Mouse (Mus musculus): Measurements from ENCODE around the gene Map3k20. TPM values are rescaled to one million over a fixed set of nuclear protein-coding genes. Genes with fewer than 3 reads are reported as not detected.

Gene Map3k20
- polyA plus RNA-seq, 2 experiments, result 5.6 to 7.5 TPM

DNA sequence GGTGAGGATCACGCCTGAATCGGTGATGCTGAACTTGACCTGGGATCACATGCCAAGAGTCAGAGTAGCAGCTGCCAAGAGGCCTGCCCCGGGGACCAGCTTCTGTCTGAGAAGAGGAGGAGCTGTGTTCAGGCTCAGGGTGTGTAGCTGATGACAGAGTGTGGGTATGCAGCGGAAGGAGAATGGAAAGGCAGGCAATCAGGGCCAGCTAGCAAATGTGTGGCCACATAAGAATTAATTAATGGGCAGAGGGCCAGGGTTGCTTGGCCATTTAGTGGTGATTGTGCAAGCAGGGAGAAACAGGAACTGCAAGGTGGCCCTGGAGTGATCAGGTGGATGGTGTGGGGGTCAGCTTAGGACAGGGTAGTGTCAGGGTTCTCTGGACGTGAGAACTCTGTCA lies 23.5 kb downstream of the Map3k20 start:
- Histone ChIP-seq H3K27me3 (ENCODE audit: control insufficient read depth, insufficient read depth, low read length) (no peaks in the 10 kb centered on the region), H3K9ac (replicated peaks) (no peak overlapping the region), H3K36me3 (replicated peaks; ENCODE audit: control insufficient read depth, insufficient read depth, low read depth) (no peaks in the 10 kb centered on the region), H3K27ac (no peak overlapping the region), H3K4me2 (ENCODE audit: low read depth) (no peak overlapping the region), H3K4me3 (ENCODE audit: insufficient read depth in 1 of 2, low read depth in 2 of 2, low read length in 2 of 2) (no peak overlapping the region), H3K4me1 (replicated peaks; ENCODE audit: control insufficient read depth in 2 of 2, insufficient read depth in 2 of 2, low read length in 1 of 2) (peaks cover 0 to 5% of the 10 kb centered on the region in 2 experiments; a peak in 2 of 4 replicates), H3K9me3 (ENCODE audit: control insufficient read depth, low read length) (no peaks in the 10 kb centered on the region)
- no peak for TF ChIP-seq EP300 (IDR thresholded peaks at IDR 0.05; ENCODE audit: low read depth)
- TF ChIP-seq CTCF (IDR thresholded peaks at IDR 0.05; ENCODE audit: low read depth), result no peak
- DNase-seq (ENCODE audit: low read depth in 3 of 3, low spot score in 3 of 3) (no peak), ATAC-seq (ENCODE audit: insufficient read depth) (no peak)
- 84% methylated on average over 5 of the region's 5 CpGs for WGBS (ENCODE audit: insufficient replicate concordance)

DNA sequence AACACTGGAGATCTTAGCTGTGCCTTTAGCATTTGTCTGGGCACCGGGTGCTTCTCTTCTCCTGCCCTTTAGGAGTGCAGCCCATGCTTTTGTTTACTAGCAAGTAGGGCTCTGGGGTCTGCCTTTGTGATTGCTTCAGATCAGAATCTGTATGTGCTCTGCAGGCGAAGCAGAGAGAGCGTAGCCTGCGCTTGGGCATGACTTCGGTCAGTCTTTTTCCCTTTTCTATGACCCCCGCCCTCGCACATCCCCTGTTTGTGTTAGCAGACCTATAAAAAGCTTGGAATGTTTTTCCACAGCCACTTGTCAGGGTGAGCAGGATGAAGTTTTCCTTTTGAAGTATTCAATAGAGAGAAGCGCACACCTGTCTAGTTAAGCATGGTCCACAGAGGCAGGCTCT lies 26.0 kb downstream of the Map3k20 start:
- Histone ChIP-seq H3K4me1 (replicated peaks; ENCODE audit: control insufficient read depth in 2 of 2, insufficient read depth in 2 of 2, low read length in 1 of 2) (peaks cover 0 to 6% of the 10 kb centered on the region in 2 experiments; a peak in 2 of 4 replicates), H3K9me3 (ENCODE audit: control insufficient read depth, low read length) (no peaks in the 10 kb centered on the region), H3K36me3 (replicated peaks; ENCODE audit: control insufficient read depth, insufficient read depth, low read depth) (no peaks in the 10 kb centered on the region), H3K27ac (no peak overlapping the region), H3K27me3 (ENCODE audit: control insufficient read depth, insufficient read depth, low read length) (no peaks in the 10 kb centered on the region), H3K4me3 (ENCODE audit: insufficient read depth in 1 of 2, low read depth in 2 of 2, low read length in 2 of 2) (no peak overlapping the region), H3K4me2 (ENCODE audit: low read depth) (no peak overlapping the region), H3K9ac (replicated peaks) (no peak overlapping the region)
- no peak for ATAC-seq (ENCODE audit: insufficient read depth)
- DNase-seq (ENCODE audit: low read depth in 3 of 3, low spot score in 3 of 3), result no peak
- WGBS (ENCODE audit: insufficient replicate concordance), result 71% methylated on average over 8 of the region's 8 CpGs
- TF ChIP-seq CTCF (IDR thresholded peaks at IDR 0.05; ENCODE audit: low read depth) (no peak), EP300 (IDR thresholded peaks at IDR 0.05; ENCODE audit: low read depth) (no peak)

DNA sequence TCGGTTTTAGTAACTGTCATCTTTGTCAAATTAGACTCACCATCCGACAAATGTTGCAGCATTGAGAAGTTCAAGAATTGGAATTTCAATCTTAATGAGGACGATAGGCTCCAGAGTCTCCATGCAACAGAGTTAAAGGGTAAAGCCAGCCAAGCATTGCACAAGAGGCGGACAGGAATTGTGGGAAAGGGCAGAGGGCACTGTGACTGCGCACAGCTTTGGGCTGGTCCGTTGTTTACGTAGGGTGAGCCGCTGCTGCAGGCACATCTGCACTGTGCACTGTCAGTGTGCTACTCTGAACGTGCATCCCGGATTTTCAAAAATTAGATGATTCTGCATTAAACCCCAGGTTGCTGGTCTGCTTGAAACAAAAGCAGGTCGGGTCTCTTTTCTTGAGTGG lies 27.9 kb downstream of the Map3k20 start:
- WGBS (ENCODE audit: insufficient replicate concordance), result 72% methylated on average over 11 of the region's 11 CpGs
- ATAC-seq (ENCODE audit: insufficient read depth) (peak; percentile 65), DNase-seq (ENCODE audit: low read depth in 3 of 3, low spot score in 3 of 3) (peak in 2 of 3 experiments; percentile 10 to 24)
- Histone ChIP-seq H3K4me3 (ENCODE audit: insufficient read depth in 1 of 2, low read depth in 2 of 2, low read length in 2 of 2) (no peak overlapping the region), H3K27ac (no peak overlapping the region), H3K9me3 (ENCODE audit: control insufficient read depth, low read length) (no peaks in the 10 kb centered on the region), H3K4me2 (ENCODE audit: low read depth) (peak overlapping the region; percentile 28; the same call in 1 of the 2 replicates), H3K36me3 (replicated peaks; ENCODE audit: control insufficient read depth, insufficient read depth, low read depth) (no peaks in the 10 kb centered on the region), H3K9ac (replicated peaks) (no peak overlapping the region), H3K4me1 (replicated peaks; ENCODE audit: control insufficient read depth in 2 of 2, insufficient read depth in 2 of 2, low read length in 1 of 2) (peaks cover 0 to 9% of the 10 kb centered on the region in 2 experiments; a peak in 2 of 4 replicates), H3K27me3 (ENCODE audit: control insufficient read depth, insufficient read depth, low read length) (no peaks in the 10 kb centered on the region)
- no peak for TF ChIP-seq EP300 (IDR thresholded peaks at IDR 0.05; ENCODE audit: low read depth)

DNA sequence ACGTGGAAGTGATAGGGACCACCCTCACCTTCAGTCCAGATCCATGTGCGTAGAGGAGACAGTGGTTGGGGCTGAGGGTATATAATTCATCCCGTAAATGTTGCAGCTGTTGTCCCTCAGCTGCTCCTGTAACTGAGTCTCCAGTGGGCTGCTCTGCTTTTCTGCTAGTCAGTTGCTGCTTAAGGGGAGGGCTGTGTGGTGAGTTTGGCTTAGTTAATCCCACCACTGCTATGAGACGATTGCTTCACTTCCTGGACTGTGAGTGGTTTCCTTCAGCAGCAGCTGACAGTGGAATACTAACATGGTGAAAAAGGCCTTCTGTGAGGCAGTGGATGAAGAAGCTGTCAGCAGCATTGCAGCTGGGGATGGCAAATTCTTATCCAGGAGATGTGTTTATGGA lies 33.0 kb downstream of the Map3k20 start:
- H3K27me3 ChIP-seq (ENCODE audit: control insufficient read depth, insufficient read depth, low read length), result no peaks in the 10 kb centered on the region
- H3K4me2 ChIP-seq (ENCODE audit: low read depth), result no peak overlapping the region
- no peaks in the 10 kb centered on the region for H3K9me3 ChIP-seq (ENCODE audit: control insufficient read depth, low read length)
- no peaks in the 10 kb centered on the region for H3K36me3 ChIP-seq (replicated peaks; ENCODE audit: control insufficient read depth, insufficient read depth, low read depth)
- TF ChIP-seq EP300 (IDR thresholded peaks at IDR 0.05; ENCODE audit: low read depth) (no peak), CTCF (IDR thresholded peaks at IDR 0.05; ENCODE audit: low read depth) (no peak)
- ATAC-seq (ENCODE audit: insufficient read depth), result no peak
- DNase-seq (ENCODE audit: low read depth in 3 of 3, low spot score in 3 of 3), result no peak
- no peak overlapping the region for H3K9ac ChIP-seq (replicated peaks)
- H3K4me3 ChIP-seq (ENCODE audit: insufficient read depth in 1 of 2, low read depth in 2 of 2, low read length in 2 of 2), result no peak overlapping the region
- H3K4me1 ChIP-seq (replicated peaks; ENCODE audit: control insufficient read depth in 2 of 2, insufficient read depth in 2 of 2, low read length in 1 of 2), result peaks cover 0 to 12% of the 10 kb centered on the region in 2 experiments; a peak in 2 of 4 replicates
- no peak overlapping the region for H3K27ac ChIP-seq
- 33% methylated on average over 4 of the region's 4 CpGs for WGBS (ENCODE audit: insufficient replicate concordance)

DNA sequence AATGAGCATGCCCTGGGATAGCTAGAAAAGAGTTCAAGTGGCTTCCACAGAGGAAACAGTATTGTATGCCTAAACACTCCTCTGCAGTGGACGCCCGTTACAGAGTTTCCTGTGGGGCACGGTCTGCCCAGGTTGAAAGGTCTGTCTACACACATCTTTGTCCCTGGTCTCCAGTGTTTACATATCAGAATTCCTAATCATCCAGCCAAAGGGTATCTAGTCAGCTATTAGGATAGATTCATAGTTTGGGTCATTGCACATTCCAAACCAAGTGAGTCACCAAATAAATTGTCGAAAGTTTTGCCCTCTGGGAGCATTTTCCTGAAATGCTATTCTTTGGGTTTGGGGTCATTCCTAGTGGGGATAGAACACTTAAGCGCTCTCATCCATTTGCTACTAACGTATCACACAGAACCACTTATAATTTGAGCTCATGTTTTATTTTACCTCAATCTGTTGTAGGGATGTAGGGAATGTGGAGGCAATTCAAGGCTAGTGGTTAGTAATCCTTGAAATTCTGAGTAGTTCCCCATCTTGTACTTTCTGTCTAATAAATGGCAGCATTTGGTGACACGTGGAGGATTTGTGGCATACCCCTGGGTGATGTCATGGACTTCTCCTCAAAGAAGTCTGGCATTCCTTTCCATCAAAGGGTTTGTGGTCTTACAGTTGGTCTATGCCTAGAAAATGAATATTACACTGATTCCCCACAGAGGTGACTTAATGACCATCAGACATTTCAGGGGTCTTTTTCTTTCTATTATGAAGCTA lies 33.8 kb downstream of the Map3k20 start:
- no peak for ATAC-seq (ENCODE audit: insufficient read depth)

More for the DNA sequence above, 33.8 kb downstream of the Map3k20 start:
- no peak overlapping the region for H3K4me2 ChIP-seq (ENCODE audit: low read depth)
- no peak for TF ChIP-seq CTCF (IDR thresholded peaks at IDR 0.05; ENCODE audit: low read depth)
- no peak for TF ChIP-seq EP300 (IDR thresholded peaks at IDR 0.05; ENCODE audit: low read depth)
- H3K9me3 ChIP-seq (ENCODE audit: control insufficient read depth, low read length), result no peaks in the 10 kb centered on the region
- no peak overlapping the region for H3K27ac ChIP-seq
- no peak for DNase-seq (ENCODE audit: low read depth in 3 of 3, low spot score in 3 of 3)
- 46% methylated on average over 7 of the region's 7 CpGs for WGBS (ENCODE audit: insufficient replicate concordance)
- H3K9ac ChIP-seq (replicated peaks), result no peak overlapping the region
- H3K4me1 ChIP-seq (replicated peaks; ENCODE audit: control insufficient read depth in 2 of 2, insufficient read depth in 2 of 2, low read length in 1 of 2), result peaks cover 0 to 10% of the 10 kb centered on the region in 2 experiments; a peak in 2 of 4 replicates
- H3K36me3 ChIP-seq (replicated peaks; ENCODE audit: control insufficient read depth, insufficient read depth, low read depth), result no peaks in the 10 kb centered on the region
- no peaks in the 10 kb centered on the region for H3K27me3 ChIP-seq (ENCODE audit: control insufficient read depth, insufficient read depth, low read length)
- no peak overlapping the region for H3K4me3 ChIP-seq (ENCODE audit: insufficient read depth in 1 of 2, low read depth in 2 of 2, low read length in 2 of 2)

All from liver, embryonic 14.5 days (tissue).